Mouse (Mus musculus) megakaryocyte, embryonic 14.5 days (primary cell): ENCODE results near the gene Pttg1. TPM values are rescaled to one million over a fixed set of nuclear protein-coding genes. Genes with fewer than 3 reads are reported as not detected.

Experiments used
- H3K27me3 ChIP-seq: replicated peaks from 2 replicates; pipeline ENCODE3; 2012; ENCODE audit warnings: inconsistent platforms
- H3K36me3 ChIP-seq: replicated peaks from 2 replicates; pipeline ENCODE3; 2012; ENCODE audit warnings: low read length, inconsistent platforms, mixed read lengths
- H3K4me1 ChIP-seq: 2 replicates; pipeline ENCODE4 v1.6.1; 2012; ENCODE audit warnings: inconsistent platforms
- H3K4me3 ChIP-seq: replicated peaks from 2 replicates; pipeline ENCODE3; 2012; ENCODE audit warnings: moderate library complexity, mild to moderate bottlenecking, inconsistent platforms
- H3K9me3 ChIP-seq: 2 replicates; pipeline ENCODE4 v1.6.1; 2012; ENCODE audit warnings: inconsistent platforms
- FLI1 ChIP-seq: IDR thresholded peaks from 2 replicates; pipeline ENCODE4 v1.6.1; 2012; ENCODE audit warnings: low read length, inconsistent platforms, mixed read lengths
- GATA1 ChIP-seq: IDR thresholded peaks from 3 replicates; pipeline ENCODE4 v1.6.1; 2012; ENCODE audit warnings: mixed read lengths, low read length, inconsistent platforms, borderline replicate concordance
- polyA plus RNA-seq: library from polyadenylated mRNA; stranded (reverse); fragments of >175 nt; gene quantifications from 2 replicates; pipeline ENCODE4 v1.2.3, GENCODE M21; 2012; ENCODE audit warnings: low replicate concordance; ENCODE audit not compliant: insufficient read depth

Pttg1 gene
- polyA plus RNA-seq, 1 experiment = 24.0 TPM

- Histone ChIP-seq H3K9me3 (no peaks in the 10 kb centered on the region), H3K36me3 (peaks cover 34% of the 10 kb centered on the region), H3K4me1 (peaks cover 39% of the 10 kb centered on the region), H3K4me3 (no peak overlapping the region), H3K27me3 (no peaks in the 10 kb centered on the region)
- no peak for TF ChIP-seq FLI1
Observed at GRCm38 (mm10) chr11:43449916-43450315, 23.9 kb upstream of the Pttg1 start.

DNA sequence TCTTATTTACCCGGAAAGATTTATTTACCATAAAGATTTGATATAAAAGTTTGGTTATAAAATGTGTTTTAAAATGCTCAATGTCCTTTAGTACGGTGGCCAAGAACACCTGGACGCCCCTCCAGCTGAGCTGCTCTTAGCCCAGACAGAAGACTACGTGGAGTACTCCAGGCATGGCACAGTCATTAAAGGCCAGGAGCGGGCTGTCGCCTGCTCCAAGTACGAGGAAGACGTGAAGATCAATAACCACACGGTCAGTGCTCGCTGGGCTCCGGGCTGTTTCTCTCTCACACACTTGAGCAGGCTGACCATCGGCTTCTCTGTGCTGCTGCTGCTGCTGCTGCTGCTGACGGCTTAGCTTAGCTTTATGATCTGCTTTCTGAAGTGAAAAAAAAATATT is 17.1 kb upstream of the Pttg1 start:
- no peak overlapping the region for H3K4me3 ChIP-seq
- H3K27me3 ChIP-seq = no peaks in the 10 kb centered on the region
- no peak for TF ChIP-seq GATA1
- TF ChIP-seq FLI1 = no peak
- no peaks in the 10 kb centered on the region for H3K9me3 ChIP-seq
- peaks cover 99% of the 10 kb centered on the region for H3K36me3 ChIP-seq
- peaks cover 35% of the 10 kb centered on the region for H3K4me1 ChIP-seq

GRCm38 (mm10) chr11:43441121-43441520 is 15.1 kb upstream of the Pttg1 start:
- TF ChIP-seq FLI1 (no peak), GATA1 (no peak)
- Histone ChIP-seq H3K36me3 (peaks cover 99% of the 10 kb centered on the region), H3K4me3 (no peak overlapping the region), H3K4me1 (peaks cover 31% of the 10 kb centered on the region), H3K27me3 (no peaks in the 10 kb centered on the region), H3K9me3 (no peaks in the 10 kb centered on the region)

DNA sequence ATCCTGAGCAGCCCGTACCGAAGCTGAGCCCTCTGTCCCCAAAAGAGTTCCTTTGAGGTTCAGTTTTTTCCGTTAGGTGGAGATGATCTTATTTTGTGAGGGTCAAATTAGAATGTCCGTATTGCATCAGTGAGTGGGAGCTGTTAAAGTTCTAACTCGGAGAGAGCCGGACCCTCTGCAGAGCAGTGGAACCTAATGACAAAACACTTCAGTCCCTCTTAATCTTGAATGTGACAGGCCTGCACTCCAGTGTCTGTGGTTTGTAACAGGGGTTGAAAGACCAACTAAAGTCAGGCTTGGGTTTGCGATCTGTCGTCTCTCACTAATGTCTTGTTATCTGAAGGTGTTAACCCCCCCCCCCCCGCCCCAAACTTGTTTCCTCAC is 8.0 kb upstream of the Pttg1 start:
- no peaks in the 10 kb centered on the region for H3K9me3 ChIP-seq
- peaks cover 31% of the 10 kb centered on the region for H3K4me1 ChIP-seq
- no peak for TF ChIP-seq GATA1
- no peak for TF ChIP-seq FLI1

DNA sequence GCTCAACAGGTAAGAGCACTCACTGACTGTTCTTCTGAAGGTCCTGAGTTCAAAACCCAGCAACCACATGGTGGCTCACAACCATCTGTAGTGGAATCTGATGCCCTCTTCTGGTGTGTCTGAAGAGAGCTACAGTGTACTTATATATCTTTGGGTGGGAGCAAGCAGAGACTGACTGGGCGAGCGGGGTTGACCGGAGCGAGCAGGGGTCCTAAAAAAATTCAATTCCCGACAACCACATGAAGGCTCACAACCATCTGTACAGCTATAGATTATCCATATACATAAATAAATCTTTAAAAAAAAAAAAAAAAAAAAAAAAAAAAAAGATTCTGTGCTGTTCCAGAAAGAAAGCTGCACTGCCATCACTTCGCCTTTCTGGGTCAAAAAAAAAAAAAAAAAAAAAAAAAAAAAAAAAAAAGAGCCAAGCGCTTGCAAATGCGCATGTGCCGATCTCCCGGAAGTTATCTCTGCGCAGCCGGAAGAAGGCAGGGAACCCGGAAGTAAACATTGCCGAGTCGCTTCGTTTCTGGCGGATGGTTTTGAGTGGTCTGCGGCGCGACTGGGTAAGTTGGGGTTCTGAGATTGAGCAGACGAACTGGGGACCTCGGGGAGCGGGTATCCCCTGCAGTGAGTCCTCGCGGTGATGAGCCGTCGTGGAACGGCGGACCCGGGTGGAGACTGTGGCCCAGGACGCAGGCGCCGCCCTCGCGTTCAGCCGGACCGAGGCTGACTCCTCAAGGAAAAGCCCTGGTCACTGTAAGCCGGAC is 7.4 kb upstream of the Pttg1 start, which contains the start of gene Slu7:
Slu7 (plus strand) TSS at position 491 of the 770 bp plus-strand sequence.
- Histone ChIP-seq H3K9me3 (no peaks in the 10 kb centered on the region), H3K36me3 (peaks cover 29% of the 10 kb centered on the region), H3K27me3 (no peaks in the 10 kb centered on the region), H3K4me3 (peak within 1 kb of the TSS; percentile 95), H3K4me1 (peaks cover 26% of the 10 kb centered on the region)
- no peak for TF ChIP-seq GATA1
- 0 out of 2 replicates have a peak, but pooled peaks have one; percentile 36 for TF ChIP-seq FLI1

More for the DNA sequence above, 8.0 kb upstream of the Pttg1 start:
- H3K27me3 ChIP-seq = no peaks in the 10 kb centered on the region
- peaks cover 35% of the 10 kb centered on the region for H3K36me3 ChIP-seq
- peak overlapping the region; percentile 95 for H3K4me3 ChIP-seq

DNA sequence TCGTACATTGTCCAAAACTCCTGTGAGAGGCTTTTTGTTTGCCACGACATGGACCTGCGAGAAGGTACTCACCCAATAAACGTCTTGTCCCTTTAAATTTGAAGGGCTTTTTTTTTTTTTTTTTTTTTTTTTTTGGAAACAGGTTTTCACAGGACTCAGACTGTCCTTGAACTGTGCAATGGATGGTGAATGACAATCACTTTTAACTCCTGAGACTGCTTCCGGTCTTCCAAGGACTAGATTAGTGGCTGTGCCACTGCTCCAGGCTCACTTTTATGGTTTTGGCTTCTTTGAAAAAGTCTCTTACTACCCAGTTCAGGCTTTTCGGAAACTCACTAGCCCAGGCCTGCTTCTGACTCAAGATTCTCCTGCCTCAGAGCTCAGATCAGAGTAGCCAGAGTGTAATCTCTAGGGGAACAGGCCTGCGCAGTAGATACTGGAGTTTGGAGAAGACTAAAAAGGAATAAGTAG is 398 bp upstream of the Pttg1 start:
- Histone ChIP-seq H3K4me3 (peak overlapping the region; percentile 97), H3K36me3 (peaks cover 36% of the 10 kb centered on the region), H3K27me3 (no peaks in the 10 kb centered on the region), H3K9me3 (no peaks in the 10 kb centered on the region), H3K4me1 (peaks cover 34% of the 10 kb centered on the region)
- no peak for TF ChIP-seq FLI1

DNA sequence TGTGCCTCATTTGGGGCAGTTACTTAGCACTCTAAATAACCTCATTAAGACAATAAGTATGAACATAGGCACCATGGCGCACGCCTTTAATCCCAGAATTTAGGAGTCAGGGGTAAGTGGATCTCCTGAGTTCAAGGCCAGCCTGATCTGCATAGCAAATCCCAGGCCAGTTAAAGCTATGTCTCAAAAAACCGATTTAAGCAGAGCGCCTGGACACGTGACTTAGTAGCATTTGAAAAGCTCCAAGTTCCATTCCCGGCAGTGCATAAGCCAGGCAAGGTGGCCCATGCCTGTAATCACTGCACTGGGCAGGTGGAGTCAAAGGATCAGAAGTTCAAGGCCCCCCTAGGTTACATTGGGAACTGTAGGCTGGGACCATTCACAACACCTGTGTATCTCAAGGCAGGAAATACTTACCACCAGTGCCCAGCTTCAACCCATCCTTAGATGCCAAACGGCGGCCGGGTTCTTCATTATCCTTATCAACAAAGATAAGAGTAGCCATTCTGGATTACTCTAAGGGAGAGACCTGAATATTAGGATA is 813 bp downstream of the Pttg1 start:
- peaks cover 47% of the 10 kb centered on the region for H3K36me3 ChIP-seq
- H3K27me3 ChIP-seq = no peaks in the 10 kb centered on the region
- TF ChIP-seq FLI1 = no peak
- TF ChIP-seq GATA1 = no peak
- H3K9me3 ChIP-seq = no peaks in the 10 kb centered on the region
- peaks cover 34% of the 10 kb centered on the region for H3K4me1 ChIP-seq
- peak overlapping the region; percentile 97 for H3K4me3 ChIP-seq

DNA sequence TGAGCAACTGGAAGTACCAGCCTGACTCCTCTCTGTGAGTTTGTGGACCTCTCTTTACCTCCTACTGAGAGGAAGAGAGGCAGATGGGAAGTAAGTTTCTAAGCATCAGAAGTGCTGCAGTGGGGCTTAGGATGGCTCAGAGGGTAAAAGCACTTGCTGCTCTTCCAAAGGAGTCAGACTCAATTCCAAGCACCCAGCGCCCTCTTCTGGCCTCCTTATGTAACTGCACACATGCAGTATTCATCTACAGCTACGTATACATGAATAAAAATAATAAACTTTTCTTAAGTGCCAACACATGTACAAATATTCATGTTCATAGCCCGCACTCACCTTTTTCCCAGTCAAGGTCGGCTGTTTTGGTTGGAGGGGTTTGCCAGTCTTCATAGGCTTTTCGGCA is 1.7 kb downstream of the Pttg1 start:
- peaks cover 53% of the 10 kb centered on the region for H3K36me3 ChIP-seq
- H3K9me3 ChIP-seq = no peaks in the 10 kb centered on the region
- H3K27me3 ChIP-seq = no peaks in the 10 kb centered on the region
- no peak for TF ChIP-seq GATA1
- no peak for TF ChIP-seq FLI1
- no peak overlapping the region for H3K4me3 ChIP-seq
- peaks cover 34% of the 10 kb centered on the region for H3K4me1 ChIP-seq

DNA sequence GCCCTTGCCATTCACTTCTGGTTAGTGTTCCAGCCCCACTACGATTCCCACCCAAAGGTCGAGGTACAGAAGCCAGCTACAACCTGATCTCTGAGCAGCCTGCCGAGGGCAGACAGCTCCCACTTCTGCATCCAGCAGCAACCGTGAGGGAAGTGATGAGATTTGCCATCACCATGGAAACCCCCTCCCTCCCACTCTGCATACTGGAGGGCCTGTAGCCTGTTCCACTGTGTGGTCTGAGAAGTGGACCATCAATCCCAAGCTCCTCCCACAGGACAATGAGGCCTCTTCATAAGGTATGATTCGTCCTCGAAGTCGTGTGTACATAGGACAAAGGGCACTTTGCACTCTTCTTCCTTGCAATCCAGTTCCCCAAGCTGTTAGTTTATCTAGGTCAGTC is 8.8 kb downstream of the Pttg1 start:
- H3K36me3 ChIP-seq = peaks cover 49% of the 10 kb centered on the region

GRCm38 (mm10) chr11:43412771-43413451 is 13.1 kb downstream of the Pttg1 start:
- TF ChIP-seq FLI1 (no peak), GATA1 (no peak)
- Histone ChIP-seq H3K27me3 (no peaks in the 10 kb centered on the region), H3K4me3 (no peak overlapping the region), H3K9me3 (no peaks in the 10 kb centered on the region), H3K4me1 (peaks cover 23% of the 10 kb centered on the region), H3K36me3 (peaks cover 12% of the 10 kb centered on the region)

More for the DNA sequence above, 8.8 kb downstream of the Pttg1 start:
- no peak overlapping the region for H3K4me3 ChIP-seq
- no peaks in the 10 kb centered on the region for H3K9me3 ChIP-seq
- TF ChIP-seq GATA1 (no peak), FLI1 (no peak)
- no peaks in the 10 kb centered on the region for H3K27me3 ChIP-seq
- H3K4me1 ChIP-seq = peaks cover 11% of the 10 kb centered on the region
